8 mouse cellular contexts compared by ENCODE assay signal in the genomic region with DNA sequence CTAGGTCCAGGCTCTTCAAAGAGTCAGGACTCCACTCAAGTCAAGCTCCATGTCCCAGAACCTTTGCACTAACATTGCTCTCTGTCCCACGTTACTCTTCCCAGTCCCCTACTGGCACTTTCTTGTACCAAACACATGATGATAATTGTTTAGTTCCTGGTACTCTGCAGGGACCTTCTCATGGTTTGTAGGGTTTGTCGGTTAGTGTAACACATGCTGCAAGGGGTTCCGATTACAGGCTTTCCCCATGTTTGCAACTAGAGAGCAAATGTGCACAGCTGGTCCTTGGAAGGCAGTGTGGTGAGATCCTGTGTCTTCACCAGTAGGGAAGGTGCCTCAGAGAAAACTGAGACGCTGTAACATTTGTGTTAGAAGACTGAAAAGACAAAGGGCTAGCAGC. TPM values are rescaled to one million over a fixed set of nuclear protein-coding genes. Genes with fewer than 3 reads are reported as not detected.
DNase-seq lines count a peak whose midpoint lies in the region; ATAC-seq lines count a peak whose summit lies in the region.
"Had no signal": no experiment of that assay in that cellular context is flagged by ENCODE, and none has a peak within 500 bp of the region (broad histone marks: within the 10 kb centered on the region; RNA-seq: fewer than 3 reads in every experiment).

No protein-coding gene starts in this region.

- no peak for DNase-seq in kidney, postnatal 36 days
- DNase-seq in embryonic facial prominence, embryonic 10.5 days (ENCODE audit: low spot score) = peak; percentile 64
- no peak for DNase-seq in forebrain, embryonic 14.5 days (ENCODE audit: low spot score)
- DNase-seq in urinary bladder, adult 2 months (ENCODE audit: low spot score) = no peak
- no peak for DNase-seq in spleen, adult 18-20 months
- DNase-seq: thymus, postnatal 25 days had no signal

- ATAC-seq in kidney, embryonic 16.5 days (ENCODE audit: low FRiP score, low TSS enrichment) = peak; percentile 17
- no peak for ATAC-seq in forebrain, embryonic 14.5 days
- ATAC-seq in limb, embryonic 12.5 days (ENCODE audit: insufficient number of reproducible peaks, insufficient read depth, low FRiP score, low TSS enrichment, low read depth) = peak; percentile 53; the same call in 1 of the 2 replicates

- WGBS in kidney, embryonic 16.5 days = 17% methylated on average over 4 of the region's 4 CpGs
- WGBS in embryonic facial prominence, embryonic 10.5 days = 25% methylated on average over 4 of the region's 4 CpGs
- WGBS in forebrain, embryonic 14.5 days = 38% methylated on average over 4 of the region's 4 CpGs
- WGBS in limb, embryonic 12.5 days = 19% methylated on average over 4 of the region's 4 CpGs

- H3K9me3 ChIP-seq in kidney, embryonic 16.5 days (ENCODE audit: low read length) = no peaks in the 10 kb centered on the region
- H3K9me3 ChIP-seq in embryonic facial prominence, embryonic 10.5 days = no peaks in the 10 kb centered on the region
- no peaks in the 10 kb centered on the region for H3K9me3 ChIP-seq in forebrain, embryonic 14.5 days (replicated peaks; ENCODE audit: control insufficient read depth, low read length)
- no peaks in the 10 kb centered on the region for H3K9me3 ChIP-seq in limb, embryonic 12.5 days

- H3K36me3 ChIP-seq in kidney, embryonic 16.5 days (ENCODE audit: insufficient read depth, low read length) = no peaks in the 10 kb centered on the region
- H3K36me3 ChIP-seq in embryonic facial prominence, embryonic 10.5 days (replicated peaks) = no peaks in the 10 kb centered on the region
- H3K36me3 ChIP-seq in forebrain, embryonic 14.5 days (ENCODE audit: control insufficient read depth, insufficient read depth, low read length) = no peaks in the 10 kb centered on the region
- H3K36me3 ChIP-seq in limb, embryonic 12.5 days = no peaks in the 10 kb centered on the region

- H3K9ac ChIP-seq in kidney, embryonic 16.5 days (replicated peaks; ENCODE audit: low read length) = peak overlapping the region; percentile 41
- no peak overlapping the region for H3K9ac ChIP-seq in forebrain, embryonic 14.5 days (ENCODE audit: low read length)
- no peak overlapping the region for H3K9ac ChIP-seq in limb, embryonic 12.5 days (replicated peaks)

- peak overlapping the region; percentile 90 for H3K27ac ChIP-seq in kidney, embryonic 16.5 days (ENCODE audit: low read length)
- peak overlapping the region; percentile 89 for H3K27ac ChIP-seq in embryonic facial prominence, embryonic 10.5 days (replicated peaks)
- H3K27ac ChIP-seq in forebrain, embryonic 14.5 days (ENCODE audit: low read depth, low read length) = 0 out of 2 replicates have a peak overlapping the region, but pooled peaks have one; percentile 55
- H3K27ac ChIP-seq in limb, embryonic 12.5 days = peak overlapping the region; percentile 98

- no peak overlapping the region; the same call in 1 of the 2 replicates for H3K4me3 ChIP-seq in kidney, embryonic 16.5 days (ENCODE audit: low read length)
- H3K4me3 ChIP-seq in embryonic facial prominence, embryonic 10.5 days = peak overlapping the region; percentile 41
- H3K4me3 ChIP-seq in forebrain, embryonic 14.5 days (ENCODE audit: low read depth, low read length) = no peak overlapping the region
- H3K4me3 ChIP-seq in limb, embryonic 12.5 days (replicated peaks) = peak overlapping the region; percentile 20

- H3K4me1 ChIP-seq in kidney, embryonic 16.5 days (ENCODE audit: insufficient read depth, low read length) = peaks cover 27% of the 10 kb centered on the region
- H3K4me1 ChIP-seq in embryonic facial prominence, embryonic 10.5 days = peaks cover 56% of the 10 kb centered on the region
- H3K4me1 ChIP-seq in forebrain, embryonic 14.5 days (ENCODE audit: control insufficient read depth, insufficient read depth, low read length) = peaks cover 6% of the 10 kb centered on the region; the same call in 1 of the 2 replicates
- peaks cover 48% of the 10 kb centered on the region for H3K4me1 ChIP-seq in limb, embryonic 12.5 days (replicated peaks)

- H3K4me2 ChIP-seq in kidney, embryonic 16.5 days (replicated peaks; ENCODE audit: low read depth, low read length) = peak overlapping the region; percentile 37
- H3K4me2 ChIP-seq in forebrain, embryonic 14.5 days (ENCODE audit: low read length) = no peak overlapping the region
- peak overlapping the region; percentile 50 for H3K4me2 ChIP-seq in limb, embryonic 12.5 days

- H3K27me3 ChIP-seq in kidney, embryonic 16.5 days (ENCODE audit: insufficient read depth, low read length) = no peaks in the 10 kb centered on the region
- no peaks in the 10 kb centered on the region for H3K27me3 ChIP-seq in embryonic facial prominence, embryonic 10.5 days (replicated peaks; ENCODE audit: low read depth, poor library complexity, severe bottlenecking)
- H3K27me3 ChIP-seq in forebrain, embryonic 14.5 days (replicated peaks; ENCODE audit: control insufficient read depth, insufficient read depth, low read length) = no peaks in the 10 kb centered on the region
- H3K27me3 ChIP-seq in limb, embryonic 12.5 days = no peaks in the 10 kb centered on the region

RNA-seq across cellular contexts. Expression of gene Nedd4, which starts 8.6 kb away (rescaled TPM):
- polyA plus RNA-seq in kidney, embryonic 16.5 days (2015; fragmentation: Nextera tagmentation; extraction: Ambion mirVana) = 652 and 684 TPM in 2 replicates
- 660 and 664 TPM in 2 replicates for polyA plus RNA-seq in embryonic facial prominence, embryonic 10.5 days (2016; fragmentation: Nextera tagmentation; extraction: Ambion mirVana)
- 437 and 459 TPM in 2 replicates for polyA plus RNA-seq in forebrain, embryonic 14.5 days (2014; fragmentation: Nextera tagmentation; extraction: Ambion mirVana)
- 815 and 839 TPM in 2 replicates for polyA plus RNA-seq in limb, embryonic 12.5 days (2016; fragmentation: Nextera tagmentation; extraction: Ambion mirVana)
- 389 and 506 TPM in 2 replicates for polyA plus RNA-seq in urinary bladder, adult 2 months (2012; rRNA removed)

Comparison
In these comparisons a context has a peak if more than half of its experiments do, and no peak if none do; other contexts are left out.
1. H3K4me3 ChIP-seq: peak in embryonic facial prominence, embryonic 10.5 days (single experiment) and limb, embryonic 12.5 days (single experiment); none in kidney, embryonic 16.5 days (single experiment) and forebrain, embryonic 14.5 days (single experiment).
2. Peak in every context shown above with its lines, with median percentiles within 50 percentile points of each other: H3K27ac ChIP-seq.